Mouse (Mus musculus): ENCODE measurements at regions not wholly inside any gene's neighbourhood (a gene's known extent, or its start where the extent isn't known, plus 50 kb on each side); places are given as distances from the start of the nearest gene placed in this dataset.

DNA sequence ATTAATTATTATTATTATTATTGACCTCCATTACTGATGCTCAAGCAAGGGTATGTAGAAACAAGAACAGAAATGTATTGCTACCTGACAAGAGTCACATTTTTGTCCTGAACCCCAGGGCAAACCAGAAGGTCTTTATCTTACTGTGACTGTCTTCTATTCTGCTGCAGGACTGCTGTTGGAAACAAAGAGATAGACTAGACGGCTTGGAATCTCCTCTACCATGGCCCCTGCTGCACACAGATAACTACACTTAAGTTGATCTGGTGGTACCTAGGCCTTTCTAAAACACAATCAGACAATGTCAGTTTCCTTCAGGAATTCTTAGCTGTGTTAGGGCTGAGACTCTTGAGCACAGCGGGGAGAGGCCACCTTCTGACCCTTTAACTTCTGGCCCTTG, 95.6 kb upstream of the Pik3r1 start:
- no peak for DNase-seq
- no peaks in the 10 kb centered on the region for H3K27me3 ChIP-seq (ENCODE audit: control insufficient read depth, insufficient read depth, low read length)
- no peak overlapping the region for H3K4me3 ChIP-seq (replicated peaks; ENCODE audit: insufficient read depth, low read depth, low read length)
- H3K4me1 ChIP-seq (ENCODE audit: control insufficient read depth, insufficient read depth, low read length), result no peaks in the 10 kb centered on the region
- no peak overlapping the region for H3K27ac ChIP-seq (ENCODE audit: insufficient read depth, low read length)
- WGBS, result 91% methylated on average over 2 of the region's 2 CpGs
- TF ChIP-seq CTCF (IDR thresholded peaks at IDR 0.05; ENCODE audit: borderline replicate concordance, insufficient read depth, low read depth, low read length) (no peak), POLR2A (IDR thresholded peaks at IDR 0.05; ENCODE audit: borderline replicate concordance, insufficient read depth, low read length) (no peak)

DNA sequence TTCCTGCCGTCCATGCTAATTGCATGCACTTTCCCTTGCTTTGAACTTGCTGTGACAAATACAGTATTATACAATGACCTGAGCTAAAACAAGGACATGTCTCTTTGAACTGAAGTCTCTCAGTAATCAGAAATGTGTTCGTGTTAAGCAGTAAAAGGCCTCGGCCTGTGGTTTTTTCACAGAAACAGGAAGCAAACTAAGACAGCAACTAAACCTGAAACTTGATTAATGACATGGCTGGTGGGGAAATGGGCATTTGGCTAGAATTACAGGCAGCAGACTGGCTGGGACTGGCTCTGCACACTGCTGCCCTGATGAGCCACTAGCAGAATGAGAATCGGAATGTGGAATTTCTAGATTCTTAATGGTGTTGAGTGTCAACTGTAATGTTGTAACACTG, 98.8 kb upstream of the Pik3r1 start:
- no peak for DNase-seq
- 75% methylated on average over 4 of the region's 4 CpGs for WGBS
- Histone ChIP-seq H3K4me1 (ENCODE audit: control insufficient read depth, insufficient read depth, low read length) (no peaks in the 10 kb centered on the region), H3K27me3 (ENCODE audit: control insufficient read depth, insufficient read depth, low read length) (no peaks in the 10 kb centered on the region), H3K27ac (ENCODE audit: insufficient read depth, low read length) (no peak overlapping the region), H3K4me3 (replicated peaks; ENCODE audit: insufficient read depth, low read depth, low read length) (no peak overlapping the region)
- TF ChIP-seq POLR2A (IDR thresholded peaks at IDR 0.05; ENCODE audit: borderline replicate concordance, insufficient read depth, low read length) (no peak), CTCF (IDR thresholded peaks at IDR 0.05; ENCODE audit: borderline replicate concordance, insufficient read depth, low read depth, low read length) (no peak)

DNA sequence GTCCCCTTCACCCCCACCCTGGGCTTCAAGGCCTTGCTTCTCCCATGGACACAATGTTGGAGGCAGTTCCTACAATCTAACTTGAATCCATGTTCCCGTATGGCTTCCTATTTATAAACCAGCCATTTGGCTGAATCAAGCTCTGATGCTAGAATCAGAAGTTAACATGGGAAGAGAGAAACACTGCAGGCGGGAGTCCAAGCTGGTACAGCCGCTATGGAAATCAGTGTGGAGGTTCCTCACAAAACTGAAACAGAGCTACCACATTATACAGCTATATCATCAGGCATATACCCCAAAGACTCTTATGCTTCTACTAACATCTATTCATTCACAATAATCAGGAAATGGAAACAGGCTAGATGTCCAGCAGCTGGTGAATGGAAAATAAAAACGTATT, 106.7 kb upstream of the Pik3r1 start:
- H3K4me3 ChIP-seq (replicated peaks; ENCODE audit: insufficient read depth, low read depth, low read length), result no peak overlapping the region
- no peak overlapping the region for H3K27ac ChIP-seq (ENCODE audit: insufficient read depth, low read length)
- H3K27me3 ChIP-seq (ENCODE audit: control insufficient read depth, insufficient read depth, low read length), result no peaks in the 10 kb centered on the region
- 91% methylated on average over 4 of the region's 4 CpGs for WGBS
- H3K4me1 ChIP-seq (ENCODE audit: control insufficient read depth, insufficient read depth, low read length), result no peaks in the 10 kb centered on the region
- TF ChIP-seq POLR2A (IDR thresholded peaks at IDR 0.05; ENCODE audit: borderline replicate concordance, insufficient read depth, low read length) (no peak), CTCF (IDR thresholded peaks at IDR 0.05; ENCODE audit: borderline replicate concordance, insufficient read depth, low read depth, low read length) (no peak)
- DNase-seq, result no peak

DNA sequence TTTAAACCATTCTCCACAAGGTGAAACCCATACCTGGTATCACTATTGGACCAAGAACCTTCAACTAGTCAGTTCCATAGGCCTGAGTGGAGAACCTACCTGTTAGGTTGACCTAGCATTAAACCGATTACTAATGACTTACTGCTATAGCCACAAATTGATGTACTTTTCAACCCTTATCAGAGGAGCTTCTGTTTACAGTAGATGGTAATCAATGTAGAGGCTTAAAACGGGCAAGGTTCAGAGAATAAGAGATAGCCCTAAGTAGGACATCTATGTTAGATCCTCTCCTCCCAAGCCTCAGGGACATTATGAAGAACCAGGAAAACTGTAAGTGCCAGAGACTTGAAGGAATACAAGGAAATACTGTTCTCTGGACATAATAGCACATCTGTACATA, 108.1 kb upstream of the Pik3r1 start:
- no peak for DNase-seq
- TF ChIP-seq POLR2A (IDR thresholded peaks at IDR 0.05; ENCODE audit: borderline replicate concordance, insufficient read depth, low read length), result no peak
- no peak for TF ChIP-seq CTCF (IDR thresholded peaks at IDR 0.05; ENCODE audit: borderline replicate concordance, insufficient read depth, low read depth, low read length)
- Histone ChIP-seq H3K4me1 (ENCODE audit: control insufficient read depth, insufficient read depth, low read length) (no peaks in the 10 kb centered on the region), H3K27ac (ENCODE audit: insufficient read depth, low read length) (no peak overlapping the region), H3K27me3 (ENCODE audit: control insufficient read depth, insufficient read depth, low read length) (no peaks in the 10 kb centered on the region), H3K4me3 (replicated peaks; ENCODE audit: insufficient read depth, low read depth, low read length) (no peak overlapping the region)
- 99% methylated on average over 2 of the region's 2 CpGs for WGBS

DNA sequence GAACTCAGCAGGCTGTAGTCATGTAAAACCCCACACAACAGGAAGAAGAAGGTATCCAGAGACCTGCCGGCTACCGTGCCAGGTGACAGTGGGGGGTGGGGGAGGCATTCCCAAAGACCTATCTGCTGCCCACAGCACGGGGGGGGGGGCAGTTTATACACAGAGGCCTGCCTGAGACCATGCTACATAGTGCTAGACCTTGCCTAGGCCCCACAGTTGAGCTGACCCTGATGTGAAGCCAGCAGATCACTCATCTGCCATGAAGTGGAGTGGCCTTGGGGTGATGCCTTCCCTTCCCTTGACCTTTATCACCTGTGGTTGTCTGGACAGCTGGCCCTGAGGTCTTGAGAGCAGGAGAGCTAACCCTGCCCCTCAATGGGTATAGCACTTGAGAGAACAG, 108.6 kb upstream of the Pik3r1 start:
- H3K4me1 ChIP-seq (ENCODE audit: control insufficient read depth, insufficient read depth, low read length), result no peaks in the 10 kb centered on the region
- no peak overlapping the region for H3K4me3 ChIP-seq (replicated peaks; ENCODE audit: insufficient read depth, low read depth, low read length)
- H3K27me3 ChIP-seq (ENCODE audit: control insufficient read depth, insufficient read depth, low read length), result no peaks in the 10 kb centered on the region
- 65% methylated on average over 3 of the region's 3 CpGs for WGBS
- no peak overlapping the region for H3K27ac ChIP-seq (ENCODE audit: insufficient read depth, low read length)
- DNase-seq, result no peak
- TF ChIP-seq POLR2A (IDR thresholded peaks at IDR 0.05; ENCODE audit: borderline replicate concordance, insufficient read depth, low read length), result no peak
- no peak for TF ChIP-seq CTCF (IDR thresholded peaks at IDR 0.05; ENCODE audit: borderline replicate concordance, insufficient read depth, low read depth, low read length)

DNA sequence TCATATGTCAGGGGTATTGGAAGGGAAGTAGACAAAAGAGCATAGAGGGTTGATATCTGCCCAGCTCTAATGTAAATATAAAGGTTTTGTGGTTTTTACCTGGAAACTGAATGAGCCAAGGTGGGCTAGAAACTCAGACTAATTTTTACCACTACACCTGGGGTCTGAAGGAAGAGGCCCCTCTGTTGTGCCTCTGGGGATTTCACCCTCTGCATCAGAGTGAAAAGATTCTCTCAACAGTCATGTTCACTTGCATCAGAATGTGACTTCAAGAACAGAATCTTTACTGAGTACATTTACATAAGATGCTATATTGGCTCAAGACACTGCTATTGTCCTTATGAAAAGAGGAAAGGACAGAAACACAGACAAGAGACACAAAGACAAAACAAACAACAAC, 110.2 kb upstream of the Pik3r1 start:
- no peaks in the 10 kb centered on the region for H3K27me3 ChIP-seq (ENCODE audit: control insufficient read depth, insufficient read depth, low read length)
- H3K27ac ChIP-seq (ENCODE audit: insufficient read depth, low read length), result no peak overlapping the region
- no peak for DNase-seq
- no peak for TF ChIP-seq CTCF (IDR thresholded peaks at IDR 0.05; ENCODE audit: borderline replicate concordance, insufficient read depth, low read depth, low read length)
- TF ChIP-seq POLR2A (IDR thresholded peaks at IDR 0.05; ENCODE audit: borderline replicate concordance, insufficient read depth, low read length), result no peak
- no peaks in the 10 kb centered on the region for H3K4me1 ChIP-seq (ENCODE audit: control insufficient read depth, insufficient read depth, low read length)
- no peak overlapping the region for H3K4me3 ChIP-seq (replicated peaks; ENCODE audit: insufficient read depth, low read depth, low read length)

DNA sequence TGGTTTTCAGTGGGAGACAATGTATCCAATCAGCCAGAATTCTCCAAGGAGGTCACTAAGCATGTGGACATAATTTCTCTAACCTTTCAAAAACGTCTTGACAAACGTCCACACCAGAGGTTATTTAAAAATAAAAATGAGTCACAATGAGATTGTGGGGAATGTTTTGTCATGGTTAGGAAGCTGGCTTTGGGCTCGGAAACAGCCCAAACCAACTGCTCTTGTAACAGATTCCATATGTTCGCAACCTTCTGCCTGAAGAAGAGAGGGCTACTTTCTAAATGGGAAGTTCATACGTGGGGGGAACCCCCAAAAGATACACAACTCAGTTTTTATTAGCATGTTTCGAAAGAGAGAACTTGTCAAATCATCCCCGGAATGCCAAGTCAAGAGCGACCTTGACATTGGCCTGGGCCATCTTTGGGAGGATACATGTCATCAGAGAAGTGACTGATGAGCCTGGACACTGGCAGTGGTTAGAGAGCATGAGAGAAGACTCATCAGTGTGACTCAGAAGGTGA, 111.6 kb upstream of the Pik3r1 start:
- no peak for DNase-seq
- H3K27ac ChIP-seq (ENCODE audit: insufficient read depth, low read length), result no peak overlapping the region
- no peak for TF ChIP-seq POLR2A (IDR thresholded peaks at IDR 0.05; ENCODE audit: borderline replicate concordance, insufficient read depth, low read length)
- TF ChIP-seq CTCF (IDR thresholded peaks at IDR 0.05; ENCODE audit: borderline replicate concordance, insufficient read depth, low read depth, low read length), result no peak
- no peaks in the 10 kb centered on the region for H3K27me3 ChIP-seq (ENCODE audit: control insufficient read depth, insufficient read depth, low read length)
- no peak overlapping the region for H3K4me3 ChIP-seq (replicated peaks; ENCODE audit: insufficient read depth, low read depth, low read length)
- H3K4me1 ChIP-seq (ENCODE audit: control insufficient read depth, insufficient read depth, low read length), result no peaks in the 10 kb centered on the region
- WGBS, result 84% methylated on average over 8 of the region's 8 CpGs

DNA sequence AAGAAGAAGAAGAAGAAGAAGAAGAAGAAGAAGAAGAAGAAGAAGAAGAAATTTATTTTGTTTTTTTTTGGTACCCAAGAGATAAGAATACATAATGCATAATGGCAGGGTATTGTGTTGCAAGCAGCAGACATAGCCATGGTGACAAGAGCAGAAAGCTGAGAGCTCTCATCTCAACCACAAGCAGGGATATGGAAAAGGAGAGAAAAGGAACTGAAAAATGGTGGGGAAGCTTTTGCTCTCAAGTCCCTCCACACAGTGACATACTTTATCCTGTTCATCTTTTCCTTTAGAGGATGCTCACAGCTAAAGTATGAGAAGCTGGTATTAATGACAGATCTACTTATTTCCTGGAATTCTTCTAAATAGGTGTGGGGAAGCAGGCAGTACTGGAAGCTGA, 115.2 kb upstream of the Pik3r1 start:
- no peak for TF ChIP-seq CTCF (IDR thresholded peaks at IDR 0.05; ENCODE audit: borderline replicate concordance, insufficient read depth, low read depth, low read length)
- TF ChIP-seq POLR2A (IDR thresholded peaks at IDR 0.05; ENCODE audit: borderline replicate concordance, insufficient read depth, low read length), result no peak
- H3K4me1 ChIP-seq (ENCODE audit: control insufficient read depth, insufficient read depth, low read length), result no peaks in the 10 kb centered on the region
- no peak overlapping the region for H3K4me3 ChIP-seq (replicated peaks; ENCODE audit: insufficient read depth, low read depth, low read length)
- no peak for DNase-seq
- no peak overlapping the region for H3K27ac ChIP-seq (ENCODE audit: insufficient read depth, low read length)
- H3K27me3 ChIP-seq (ENCODE audit: control insufficient read depth, insufficient read depth, low read length), result no peaks in the 10 kb centered on the region

All from cerebellum, adult 2 months (tissue).